Mouse (Mus musculus) central nervous system, embryonic 18 days (tissue): Measurements from ENCODE around the gene Fam221b. TPM values are rescaled to one million over a fixed set of nuclear protein-coding genes. Genes with fewer than 3 reads are reported as not detected.

Source experiments
- polyA plus RNA-seq: library from polyadenylated mRNA; depleted of rRNA; stranded (reverse); fragments of >200 nt; gene quantifications from 2 replicates; pipeline ENCODE4 v1.2.3, GENCODE M21; 2012; rRNA removed

The Fam221b gene
- polyA plus RNA-seq, result 0.30 and 0.33 TPM in 2 replicates

GRCm38 (mm10) chr4:43668782-43669427 lies at the start of gene Fam221b, which contains the start of gene Tmem8b:
TSS of gene Fam221b (minus strand) at chr4:43669145.
TSS of gene Tmem8b (plus strand) at chr4:43668971.

GRCm38 (mm10) chr4:43709869-43710268 lies 40.9 kb upstream of the Fam221b start, which contains the start of gene Olfr71:
TSS of gene Olfr71 (minus strand) at chr4:43710255.

DNA sequence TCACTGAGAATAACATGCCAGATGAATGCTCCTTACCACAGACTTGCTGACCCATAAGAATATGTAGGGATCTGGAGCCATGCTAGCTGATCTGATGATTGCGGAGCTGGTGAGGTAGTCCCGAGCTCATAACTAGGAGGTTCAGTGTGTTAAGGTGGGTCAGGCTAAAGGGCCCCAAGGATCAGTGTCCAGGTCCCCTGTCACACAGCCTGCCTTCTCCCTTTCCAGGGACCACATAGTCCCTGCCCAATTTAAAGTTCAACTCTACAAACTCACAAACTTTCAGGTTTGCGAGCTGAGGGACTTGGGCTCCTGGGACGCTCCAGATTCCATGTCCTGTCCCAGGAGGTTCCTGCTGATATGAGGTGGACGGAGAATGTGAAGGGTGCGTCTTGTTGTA lies 31.8 kb upstream of the Fam221b start, which contains the start of gene Olfr70:
Gene Olfr70 (minus strand): TSS at position 101 of the 400 bp plus-strand sequence.

DNA sequence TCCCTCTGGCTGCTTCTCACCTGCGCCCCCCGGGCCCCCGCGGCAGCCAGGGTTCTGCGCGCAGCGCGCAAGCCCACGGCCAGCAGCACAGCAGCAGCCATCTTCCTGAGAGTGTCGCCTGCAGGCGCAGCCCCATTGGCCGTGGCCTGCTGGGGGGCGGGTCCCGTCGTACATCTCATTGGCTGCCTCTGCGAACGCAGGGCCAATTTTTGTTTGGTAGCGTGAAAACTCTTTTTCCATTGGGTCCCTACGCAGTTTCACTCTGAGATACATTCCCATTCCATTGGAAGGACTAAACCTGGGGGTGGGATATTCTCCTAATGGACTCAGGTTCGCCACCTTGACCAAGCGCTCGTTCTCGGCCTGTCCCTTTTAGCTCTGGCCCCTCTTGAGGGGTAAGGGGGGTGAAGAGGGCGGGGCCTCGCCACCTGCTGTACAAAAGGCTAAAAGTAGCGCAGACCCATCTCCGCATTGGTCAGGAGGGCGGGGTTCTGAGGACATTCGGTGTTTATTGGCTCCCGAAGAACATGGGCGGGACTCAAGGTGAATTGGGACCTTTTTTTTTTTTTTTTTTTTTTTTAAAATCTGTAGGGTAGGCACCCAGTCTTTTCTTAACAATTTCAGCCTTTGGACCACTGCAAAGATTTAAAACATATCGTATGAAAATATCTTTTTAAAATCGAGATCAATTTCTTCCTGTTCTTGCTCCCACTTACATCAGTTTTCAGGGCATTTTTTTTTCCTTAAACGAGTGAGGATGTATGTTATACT lies 12.4 kb downstream of the Fam221b start, which contains the start of gene Hint2:
Gene Hint2 (minus strand): TSS at position 128 of the 771 bp plus-strand sequence.

GRCm38 (mm10) chr4:43653161-43654015 lies 15.6 kb downstream of the Fam221b start, which contains the start of gene Spag8:
TSS of gene Spag8 (minus strand) at chr4:43653594.

GRCm38 (mm10) chr4:43631046-43631955 lies 37.6 kb downstream of the Fam221b start, which contains the start of gene Npr2:
TSS of gene Npr2 (plus strand) at chr4:43631935.

Other genes starting within 250 kb of the Fam221b start
- 2.2 and 2.9 TPM in 2 replicates for gene Fam166b, start 240.0 kb downstream of the Fam221b start, polyA plus RNA-seq
- gene Tesk1, start 227.2 kb downstream of the Fam221b start, polyA plus RNA-seq, result 71.9 and 81.1 TPM in 2 replicates
- 0.18 and 0.72 TPM in 2 replicates for gene Cd72, start 214.5 kb downstream of the Fam221b start, polyA plus RNA-seq
- 0.09 and 0.19 TPM in 2 replicates for gene Sit1, start 185.4 kb downstream of the Fam221b start, polyA plus RNA-seq
- 101 and 113 TPM in 2 replicates for gene Ccdc107, start 176.2 kb downstream of the Fam221b start, polyA plus RNA-seq
- 10.2 and 13.0 TPM in 2 replicates for gene Arhgef39, start 169.4 kb downstream of the Fam221b start, polyA plus RNA-seq
- 0.35 and 0.60 TPM in 2 replicates for gene Car9, start 162.2 kb downstream of the Fam221b start, polyA plus RNA-seq
- 9.1 and 53.0 TPM in 2 replicates for gene Tpm2, start 145.4 kb downstream of the Fam221b start, polyA plus RNA-seq
- gene Creb3, start 106.8 kb downstream of the Fam221b start, polyA plus RNA-seq, result 54.1 and 62.0 TPM in 2 replicates
- gene Tln1, start 106.5 kb downstream of the Fam221b start, polyA plus RNA-seq, result 55.2 and 59.4 TPM in 2 replicates
- 34.5 and 36.5 TPM in 2 replicates for gene Rgp1, start 90.4 kb downstream of the Fam221b start, polyA plus RNA-seq
- gene Gba2, start 90.3 kb downstream of the Fam221b start, polyA plus RNA-seq, result 94.5 and 96.8 TPM in 2 replicates
- not detected in 2 replicates for gene Msmp, start 84.7 kb downstream of the Fam221b start, polyA plus RNA-seq
- gene Npr2, start 37.2 kb downstream of the Fam221b start, polyA plus RNA-seq, result 71.9 and 77.8 TPM in 2 replicates
- 6.9 and 7.0 TPM in 2 replicates for gene Spag8, start 15.6 kb downstream of the Fam221b start, polyA plus RNA-seq
- 45.5 and 47.2 TPM in 2 replicates for gene Hint2, start 12.7 kb downstream of the Fam221b start, polyA plus RNA-seq
- gene Tmem8b, start 174 bp downstream of the Fam221b start, polyA plus RNA-seq, result 18.2 and 24.2 TPM in 2 replicates
- not detected in 2 replicates for gene Olfr70, start 31.7 kb upstream of the Fam221b start, polyA plus RNA-seq
- not detected in 2 replicates for gene Olfr71, start 41.1 kb upstream of the Fam221b start, polyA plus RNA-seq
- gene Hrct1, start 58.0 kb upstream of the Fam221b start, polyA plus RNA-seq, result 0.53 and 0.57 TPM in 2 replicates
- 0.23 and 0.47 TPM in 2 replicates for gene Spaar, start 60.9 kb upstream of the Fam221b start, polyA plus RNA-seq
- not detected in 2 replicates for gene Olfr159, start 101.9 kb upstream of the Fam221b start, polyA plus RNA-seq
- not detected in 2 replicates for gene Olfr156, start 154.8 kb upstream of the Fam221b start, polyA plus RNA-seq
- not detected in 2 replicates for gene Olfr157, start 171.1 kb upstream of the Fam221b start, polyA plus RNA-seq
- gene Olfr155, start 182.4 kb upstream of the Fam221b start, polyA plus RNA-seq, result not detected in 2 replicates
- gene Reck, start 206.4 kb upstream of the Fam221b start, polyA plus RNA-seq, result 9.9 and 10.3 TPM in 2 replicates